Mouse (Mus musculus) liver, embryonic 14.5 days (tissue): Measurements from ENCODE around the gene Inka2.

ENCODE experiments used
- CTCF ChIP-seq: IDR thresholded peaks from 2 replicates; pipeline ENCODE4 v1.5.1; 2016; ENCODE audit warnings: antibody characterized with exemption, low read depth, control low read depth
- EP300 ChIP-seq: IDR thresholded peaks from 2 replicates; pipeline ENCODE4 v1.6.1; 2016; ENCODE audit warnings: antibody characterized with exemption, low read depth

- TF ChIP-seq CTCF (no peak), EP300 (no peak)
Measured at GRCm38 (mm10) chr3:105680346-105680745, 24.1 kb upstream of the Inka2 start.
